Mouse (Mus musculus) hindbrain, postnatal 0 days (tissue): ENCODE data around the gene Cd48. TPM values are rescaled to one million over a fixed set of nuclear protein-coding genes. Genes with fewer than 3 reads are reported as not detected.

Experiments
- ATAC-seq: fragments of 200-750 bp; cut with Nextera tagmentation; 2 replicates; pipeline ENCODE4 v1.8.0; 2017; ENCODE audit warnings: mild to moderate bottlenecking, moderate TSS enrichment, moderate library complexity
- DNase-seq: peaks from one replicate; pipeline ENCODE4 v3.0.0-alpha.2; 2015; ENCODE audit warnings: low spot score
- H3K27ac ChIP-seq: fragments of 300-500 bp; sonication (generic); 2 replicates; pipeline ENCODE4 v1.5.1; 2014; ENCODE audit warnings: mild to moderate bottlenecking
- H3K27me3 ChIP-seq: fragments of 300-500 bp; sonication (generic); 2 replicates; pipeline ENCODE4 v1.6.1; 2014; ENCODE audit warnings: low read length, mixed read lengths; ENCODE audit not compliant: insufficient read depth
- H3K36me3 ChIP-seq: fragments of 300-500 bp; sonication (generic); 2 replicates; pipeline ENCODE4 v1.6.1; 2014; ENCODE audit warnings: low read length, mixed read lengths; ENCODE audit not compliant: insufficient read depth
- H3K4me1 ChIP-seq: fragments of 300-500 bp; sonication (generic); 2 replicates; pipeline ENCODE4 v1.6.1; 2014; ENCODE audit warnings: antibody characterized with exemption, low read length, mixed read lengths; ENCODE audit not compliant: insufficient read depth
- H3K4me2 ChIP-seq: fragments of 300-500 bp; sonication (generic); 2 replicates; pipeline ENCODE4 v1.6.1; 2014; ENCODE audit warnings: low read depth, mild to moderate bottlenecking, low read length, moderate library complexity, mixed read lengths
- H3K4me3 ChIP-seq: fragments of 300-500 bp; sonication (generic); 2 replicates; pipeline ENCODE4 v1.5.1; 2014; ENCODE audit warnings: low read length
- H3K9ac ChIP-seq: fragments of 300-500 bp; sonication (generic); replicated peaks from 2 replicates; pipeline ENCODE4 v1.6.1; 2014; ENCODE audit warnings: mild to moderate bottlenecking, low read length, moderate library complexity, mixed read lengths
- H3K9me3 ChIP-seq: fragments of 300-500 bp; sonication (generic); 2 replicates; pipeline ENCODE4 v1.6.1; 2016; ENCODE audit warnings: low read length, mixed read lengths
- CTCF ChIP-seq: IDR thresholded peaks from 2 replicates; pipeline ENCODE4 v1.5.1; 2016; ENCODE audit warnings: antibody characterized with exemption, control low read depth, low read depth
- WGBS: fragments of 180-500 bp; shearing (Covaris S2); extraction: QIAGEN DNeasy Blood & Tissue Kit; methylation state at CpG from one replicate; pipeline ENCODE4 v1.1.7; 2014; 5-methylcytosine and 5-hydroxymethylcytosine counted together
- polyA plus RNA-seq: library from polyadenylated mRNA; unstranded; fragments of >200 nt; fragmentation: Nextera tagmentation; extraction: Ambion mirVana; gene quantifications from 2 replicates; pipeline ENCODE4 v1.2.1, GENCODE M21; 2015
- total RNA-seq: library from RNA; depleted of rRNA; stranded (reverse); fragments of >200 nt; gene quantifications from 2 replicates; pipeline ENCODE4 v1.2.3, GENCODE M21; 2014; rRNA removed

Gene Cd48
- total RNA-seq: 0.54 and 2.1 TPM in 2 replicates
- polyA plus RNA-seq: 0.95 and 1.5 TPM in 2 replicates

GRCm38 (mm10) chr1:171681531-171682299 lies at the start of gene Cd48:
Gene Cd48, plus strand, starts transcription at chr1:171682009.
- no peak for DNase-seq
- 86% methylated on average over 14 of the region's 14 CpGs for WGBS
- H3K4me2 ChIP-seq: no peak within 1 kb of the TSS
- H3K27ac ChIP-seq: no peak within 1 kb of the TSS
- H3K27me3 ChIP-seq: no peaks in the 10 kb centered on the region
- H3K36me3 ChIP-seq: no peaks in the 10 kb centered on the region
- no peak for ATAC-seq
- H3K9me3 ChIP-seq: no peaks in the 10 kb centered on the region
- TF ChIP-seq CTCF: no peak
- H3K4me1 ChIP-seq: no peaks in the 10 kb centered on the region
- H3K4me3 ChIP-seq: no peak within 1 kb of the TSS
- no peak within 1 kb of the TSS for H3K9ac ChIP-seq

GRCm38 (mm10) chr1:171635696-171636095 lies 46.1 kb upstream of the Cd48 start:
- no peaks in the 10 kb centered on the region for H3K36me3 ChIP-seq
- H3K27ac ChIP-seq: no peak overlapping the region
- no peak overlapping the region for H3K4me3 ChIP-seq
- H3K4me2 ChIP-seq: no peak overlapping the region
- WGBS: 70% methylated on average over 6 of the region's 6 CpGs
- ATAC-seq (no peak), DNase-seq (no peak)
- no peaks in the 10 kb centered on the region for H3K27me3 ChIP-seq
- H3K4me1 ChIP-seq: no peaks in the 10 kb centered on the region
- H3K9ac ChIP-seq: no peak overlapping the region
- no peaks in the 10 kb centered on the region for H3K9me3 ChIP-seq
- TF ChIP-seq CTCF: no peak

GRCm38 (mm10) chr1:171637101-171637500 lies 44.7 kb upstream of the Cd48 start:
- DNase-seq (no peak), ATAC-seq (no peak)
- Histone ChIP-seq H3K4me1 (no peaks in the 10 kb centered on the region), H3K27me3 (no peaks in the 10 kb centered on the region), H3K9me3 (no peaks in the 10 kb centered on the region), H3K4me2 (no peak overlapping the region), H3K36me3 (no peaks in the 10 kb centered on the region), H3K9ac (no peak overlapping the region), H3K4me3 (no peak overlapping the region), H3K27ac (no peak overlapping the region)
- TF ChIP-seq CTCF: no peak
- 72% methylated on average over 8 of the region's 8 CpGs for WGBS

- no peak for TF ChIP-seq CTCF
- no peak overlapping the region for H3K4me2 ChIP-seq
Observed at GRCm38 (mm10) chr1:171638686-171639085, 43.1 kb upstream of the Cd48 start.

GRCm38 (mm10) chr1:171640796-171641195 lies 41.0 kb upstream of the Cd48 start:
- Histone ChIP-seq H3K27me3 (no peaks in the 10 kb centered on the region), H3K36me3 (no peaks in the 10 kb centered on the region), H3K4me1 (no peaks in the 10 kb centered on the region), H3K4me2 (no peak overlapping the region), H3K9me3 (no peaks in the 10 kb centered on the region), H3K27ac (no peak overlapping the region), H3K4me3 (no peak overlapping the region), H3K9ac (no peak overlapping the region)
- no peak for ATAC-seq
- 92% methylated on average over 6 of the region's 6 CpGs for WGBS
- no peak for DNase-seq
- TF ChIP-seq CTCF: no peak

More at GRCm38 (mm10) chr1:171638686-171639085, 43.1 kb upstream of the Cd48 start:
- H3K27me3 ChIP-seq: no peaks in the 10 kb centered on the region
- no peaks in the 10 kb centered on the region for H3K36me3 ChIP-seq
- no peak overlapping the region for H3K27ac ChIP-seq
- WGBS: 74% methylated on average over 2 of the region's 2 CpGs
- no peak overlapping the region for H3K9ac ChIP-seq
- H3K9me3 ChIP-seq: no peaks in the 10 kb centered on the region
- DNase-seq (no peak), ATAC-seq (no peak)
- H3K4me1 ChIP-seq: no peaks in the 10 kb centered on the region
- H3K4me3 ChIP-seq: no peak overlapping the region

GRCm38 (mm10) chr1:171643612-171644011 lies 38.2 kb upstream of the Cd48 start:
- H3K4me3 ChIP-seq: no peak overlapping the region
- no peak for TF ChIP-seq CTCF
- H3K9me3 ChIP-seq: no peaks in the 10 kb centered on the region
- no peaks in the 10 kb centered on the region for H3K27me3 ChIP-seq
- 86% methylated on average over 7 of the region's 7 CpGs for WGBS
- DNase-seq (no peak), ATAC-seq (no peak)
- H3K36me3 ChIP-seq: no peaks in the 10 kb centered on the region
- H3K4me1 ChIP-seq: no peaks in the 10 kb centered on the region
- no peak overlapping the region for H3K4me2 ChIP-seq
- H3K27ac ChIP-seq: no peak overlapping the region
- no peak overlapping the region for H3K9ac ChIP-seq

GRCm38 (mm10) chr1:171646429-171646940 lies 35.3 kb upstream of the Cd48 start:
- Histone ChIP-seq H3K4me2 (no peak overlapping the region), H3K27me3 (no peaks in the 10 kb centered on the region), H3K36me3 (no peaks in the 10 kb centered on the region), H3K9me3 (no peaks in the 10 kb centered on the region), H3K4me3 (no peak overlapping the region), H3K9ac (no peak overlapping the region), H3K4me1 (no peaks in the 10 kb centered on the region), H3K27ac (no peak overlapping the region)
- no peak for TF ChIP-seq CTCF
- DNase-seq: no peak
- ATAC-seq: no peak
- 76% methylated on average over 5 of the region's 5 CpGs for WGBS
